Mouse (Mus musculus) liver, embryonic 14.5 days (tissue): ENCODE results near the gene Mknk1.

ENCODE experiments used
- CTCF ChIP-seq: IDR thresholded peaks from 2 replicates; pipeline ENCODE4 v1.5.1; 2016; ENCODE audit warnings: antibody characterized with exemption, low read depth, control low read depth
- EP300 ChIP-seq: IDR thresholded peaks from 2 replicates; pipeline ENCODE4 v1.6.1; 2016; ENCODE audit warnings: antibody characterized with exemption, low read depth

DNA sequence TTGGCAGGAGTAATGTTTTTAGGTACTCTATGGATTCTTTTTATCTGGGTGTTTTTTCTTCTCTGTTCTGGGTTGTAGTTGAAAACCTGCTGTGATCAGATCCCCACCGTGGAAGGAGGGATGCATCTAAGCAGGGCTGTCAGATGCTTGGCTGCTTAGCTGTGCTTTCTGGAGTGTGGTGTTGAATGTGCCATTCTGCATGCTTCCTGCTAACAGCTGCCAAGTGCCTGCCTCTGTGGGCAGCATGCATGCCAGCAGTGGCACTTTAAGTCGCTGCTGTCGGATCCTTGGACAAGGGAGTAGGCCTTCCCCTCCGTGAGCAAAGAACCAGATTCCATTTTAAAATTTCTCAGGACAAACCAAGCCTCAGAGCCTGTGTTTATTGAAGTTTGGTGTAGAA lies 16.6 kb downstream of the Mknk1 start:
- no peak for TF ChIP-seq CTCF
- TF ChIP-seq EP300: no peak
